Mouse (Mus musculus) layer of hippocampus, adult 9-10 months (tissue): ENCODE data around the gene Cfi.

Experiments used
- DNase-seq: peaks from one replicate; pipeline ENCODE4 v3.0.0; 2022; ENCODE audit warnings: low spot score

The Cfi gene

DNA sequence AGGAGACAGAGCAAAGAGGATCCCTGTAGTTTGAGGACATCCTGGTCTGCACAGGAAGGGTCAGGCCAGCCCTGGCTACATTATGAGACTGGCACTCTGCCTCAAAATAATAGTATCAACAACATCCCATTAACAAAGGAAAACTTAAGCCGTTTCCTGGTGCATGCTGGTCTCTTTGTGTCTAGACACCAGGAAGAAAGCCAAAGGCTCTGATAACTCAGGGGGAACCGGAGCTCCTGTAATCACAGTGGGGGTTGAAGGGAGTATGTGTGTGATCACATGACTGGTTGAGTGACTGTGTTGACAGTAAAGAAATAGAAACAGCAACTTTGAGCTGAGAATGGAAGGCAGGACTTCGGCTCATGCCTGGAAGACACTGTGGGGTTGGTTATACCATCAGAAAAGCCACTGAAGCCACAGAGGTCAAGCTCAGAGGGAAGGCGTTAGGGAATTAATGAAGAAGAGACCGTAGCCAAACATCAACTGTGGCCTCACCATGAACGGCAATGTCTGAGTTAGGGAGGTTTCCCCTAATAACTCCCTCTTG lies at the start of gene Cfi:
Gene Cfi (plus strand): TSS at position 497 of the 547 bp plus-strand sequence.
- DNase-seq = no peak

DNA sequence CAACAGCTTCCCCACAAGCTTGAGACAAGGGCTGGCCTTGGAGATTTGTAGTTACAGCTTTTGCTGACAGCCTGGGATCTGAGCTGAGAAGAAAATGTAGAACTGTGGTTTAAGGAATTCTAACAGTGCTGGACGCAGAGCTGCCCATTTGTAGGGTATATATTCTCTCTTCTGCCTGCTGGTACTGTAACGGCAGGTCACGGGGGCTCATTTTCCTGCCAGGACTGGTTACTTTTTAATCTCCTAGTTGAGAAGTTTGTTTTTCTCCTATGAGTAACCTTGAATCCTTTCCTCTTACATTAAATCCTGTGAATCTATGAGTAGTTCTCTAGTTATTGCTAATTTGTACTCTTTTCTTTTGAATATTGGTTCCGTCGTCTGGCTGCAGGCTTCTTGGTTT lies 41.9 kb upstream of the Cfi start:
- DNase-seq = no peak

DNA sequence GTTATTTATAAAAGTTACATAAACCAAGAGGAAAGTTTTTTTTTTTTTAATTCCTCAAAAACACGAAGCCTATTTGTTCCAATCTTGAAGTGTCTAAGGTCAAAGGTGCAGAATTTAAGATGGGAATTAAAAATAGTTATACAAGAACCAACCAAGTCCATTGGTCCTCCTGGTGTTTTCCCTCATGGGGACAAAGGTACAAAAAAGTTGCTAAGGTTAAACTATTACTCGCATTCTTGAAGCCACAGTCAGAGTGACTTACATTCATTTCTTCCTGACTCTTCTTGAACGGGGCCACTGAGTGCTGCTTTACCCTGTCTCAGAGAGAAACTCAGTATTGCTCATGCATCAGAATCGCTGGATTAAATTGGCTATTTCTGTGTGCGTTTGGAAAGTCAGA lies 38.3 kb upstream of the Cfi start:
- no peak for DNase-seq

DNA sequence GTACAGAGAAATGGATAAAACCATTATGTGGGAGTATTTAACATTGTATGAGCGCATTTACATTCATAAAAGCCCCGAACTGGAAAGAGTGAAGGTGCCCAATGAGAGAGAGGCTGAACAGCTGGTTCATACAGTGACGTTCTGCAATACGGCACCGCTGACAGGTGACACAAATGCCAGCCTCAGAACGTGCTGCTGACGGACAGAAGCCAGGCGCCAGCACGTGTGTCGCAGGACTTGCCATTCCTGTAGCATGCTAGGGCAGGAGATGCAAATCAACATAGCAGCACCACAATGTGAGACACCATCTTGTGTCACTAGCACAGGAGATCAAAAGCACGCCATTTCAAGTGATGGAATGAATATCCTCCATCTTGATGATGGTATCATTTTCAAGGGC lies 37.1 kb upstream of the Cfi start:
- no peak for DNase-seq

DNA sequence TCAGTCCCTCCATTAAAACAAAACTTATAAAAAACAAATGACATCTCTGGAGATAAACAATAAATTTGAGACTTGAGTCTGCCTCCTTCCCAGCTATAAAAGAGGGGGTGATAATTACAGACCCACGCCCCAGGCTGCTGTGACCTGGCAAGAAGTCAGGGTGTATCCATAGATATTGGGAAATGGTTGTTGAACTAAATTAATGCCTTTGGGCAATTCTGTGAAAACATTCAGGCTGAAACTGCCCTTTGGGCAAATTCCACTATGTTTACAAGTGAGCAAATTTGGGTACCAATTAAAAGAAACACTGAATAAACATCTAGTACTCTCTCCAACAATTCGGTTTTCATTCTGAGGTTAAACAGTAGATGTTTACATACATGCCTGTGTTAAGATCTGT lies 36.7 kb upstream of the Cfi start:
- no peak for DNase-seq

DNA sequence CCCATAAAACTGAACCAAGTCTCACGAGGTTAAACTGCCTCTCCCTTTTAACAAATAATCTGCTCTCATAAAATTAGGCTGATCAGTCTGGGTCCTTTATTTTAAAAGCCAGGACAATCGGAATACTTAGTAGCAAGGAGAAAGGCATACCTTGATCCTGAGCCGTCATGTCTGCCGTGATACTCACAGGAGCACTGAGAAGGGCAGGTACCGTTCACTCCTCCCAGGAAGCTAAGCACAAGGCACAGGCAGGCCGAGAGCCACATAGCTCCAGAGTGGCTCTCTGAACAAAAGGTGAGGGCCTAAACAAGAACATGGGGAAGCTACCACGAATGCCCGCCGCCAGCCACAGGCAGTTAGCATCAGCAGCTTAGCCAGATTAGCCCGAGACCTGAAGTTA lies 31.9 kb upstream of the Cfi start, which contains the start of gene Lrit3:
Gene Lrit3 (minus strand): TSS at position 266 of the 400 bp plus-strand sequence.
- DNase-seq = no peak

DNA sequence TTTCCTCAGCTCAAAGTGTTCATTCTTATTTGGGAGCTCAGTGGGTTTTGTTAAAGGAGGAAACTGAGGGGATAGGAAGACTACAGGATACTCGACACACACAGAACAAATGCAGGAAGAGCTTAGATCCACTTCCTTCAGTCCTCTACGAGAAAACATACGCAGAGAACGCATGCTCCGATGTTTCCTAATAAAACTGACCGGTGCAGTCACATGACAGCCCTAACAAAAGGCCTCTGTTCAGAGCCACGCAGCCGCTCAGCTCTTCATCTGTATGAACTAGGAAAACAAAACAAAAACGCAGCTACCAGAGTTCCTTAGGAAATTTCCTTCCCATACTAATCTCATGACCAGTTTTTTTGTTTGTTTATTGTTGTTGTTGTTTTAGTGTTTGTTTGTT lies 14.8 kb upstream of the Cfi start:
- no peak for DNase-seq

DNA sequence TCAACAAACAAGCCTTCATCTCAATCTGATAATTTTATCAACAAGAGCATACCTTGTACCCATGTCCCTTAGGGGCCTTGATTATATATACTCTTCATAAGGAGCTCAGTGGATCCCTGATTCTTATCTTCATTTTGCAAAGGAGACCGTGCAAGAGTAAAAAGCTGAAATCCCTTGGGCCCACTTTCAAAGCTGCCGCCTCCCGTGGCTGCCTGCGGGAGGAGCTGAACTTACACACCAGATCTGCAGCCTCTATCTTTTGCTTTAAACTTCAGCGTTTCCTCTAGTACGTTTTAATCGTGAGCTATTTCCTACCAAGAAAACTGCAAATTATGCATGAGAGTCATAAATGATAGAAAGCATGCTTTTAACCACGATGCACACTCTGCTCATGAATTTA lies 13.9 kb upstream of the Cfi start:
- no peak for DNase-seq

DNA sequence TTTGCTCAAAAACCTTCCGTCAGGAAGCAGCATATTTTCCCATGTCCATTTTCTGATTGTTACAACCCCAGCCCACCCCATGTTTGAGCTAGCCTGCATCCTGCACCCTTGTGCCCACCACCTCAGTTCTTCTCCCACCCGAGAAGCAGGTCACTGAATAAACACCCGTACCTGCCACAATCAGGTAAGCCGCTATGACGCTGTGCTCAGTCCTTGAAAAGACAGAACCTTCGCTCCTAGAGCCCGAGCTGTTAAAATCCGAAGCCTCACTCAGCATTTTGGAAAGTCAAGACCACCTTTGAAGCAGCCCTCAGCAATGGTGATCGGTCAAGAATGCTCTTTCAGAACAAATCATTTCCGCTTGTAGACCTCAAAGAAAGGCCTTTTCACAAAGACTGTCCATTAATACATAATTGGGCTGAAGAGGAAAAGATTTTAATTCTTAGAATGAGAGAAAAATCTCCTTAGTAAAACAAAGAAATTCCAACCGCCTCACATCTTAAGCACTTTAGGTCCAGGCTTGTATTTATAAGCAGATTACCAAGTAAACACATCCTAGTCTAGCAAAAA lies 13.4 kb upstream of the Cfi start, which contains the start of gene Rrh:
Gene Rrh (minus strand): TSS at position 382 of the 570 bp plus-strand sequence.
- DNase-seq = no peak

DNA sequence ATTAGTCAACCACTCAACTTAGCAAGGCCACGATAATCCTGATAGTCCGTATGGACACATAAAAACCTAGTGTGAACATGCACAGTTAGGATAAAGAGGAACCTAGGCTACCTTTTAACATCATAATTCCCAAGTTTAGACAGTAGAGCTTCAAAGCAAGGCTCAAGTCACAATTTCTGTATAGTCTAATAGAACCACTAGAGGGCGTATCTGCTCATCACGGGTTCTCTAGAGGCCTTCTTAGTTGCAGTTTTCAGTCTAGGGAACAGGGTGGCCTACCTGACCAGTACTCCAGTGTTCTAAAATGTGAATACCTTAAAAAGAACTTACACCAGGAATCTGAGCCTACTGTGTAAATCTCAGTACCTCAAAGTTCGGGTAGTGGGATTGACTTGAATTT lies 12.4 kb upstream of the Cfi start:
- peak; percentile 20 for DNase-seq

DNA sequence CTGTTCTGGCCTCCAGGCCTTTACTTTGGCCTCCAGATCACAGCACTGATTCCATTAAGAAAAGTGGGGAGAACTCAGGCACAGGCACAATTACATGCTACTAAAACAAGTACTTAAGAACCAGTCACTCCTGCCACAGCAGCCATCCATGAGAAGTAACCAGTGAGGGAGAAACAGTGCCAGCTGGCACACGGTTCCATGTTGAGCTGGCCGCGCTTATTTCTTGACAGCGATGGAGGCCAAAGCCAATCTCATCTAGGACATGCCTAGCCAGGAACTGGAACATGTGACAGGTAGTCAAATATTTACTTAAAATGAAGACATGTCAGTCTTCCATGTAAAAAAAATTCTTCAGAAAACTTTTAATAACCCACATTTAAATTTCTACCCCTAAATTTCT lies 11.5 kb upstream of the Cfi start:
- no peak for DNase-seq

DNA sequence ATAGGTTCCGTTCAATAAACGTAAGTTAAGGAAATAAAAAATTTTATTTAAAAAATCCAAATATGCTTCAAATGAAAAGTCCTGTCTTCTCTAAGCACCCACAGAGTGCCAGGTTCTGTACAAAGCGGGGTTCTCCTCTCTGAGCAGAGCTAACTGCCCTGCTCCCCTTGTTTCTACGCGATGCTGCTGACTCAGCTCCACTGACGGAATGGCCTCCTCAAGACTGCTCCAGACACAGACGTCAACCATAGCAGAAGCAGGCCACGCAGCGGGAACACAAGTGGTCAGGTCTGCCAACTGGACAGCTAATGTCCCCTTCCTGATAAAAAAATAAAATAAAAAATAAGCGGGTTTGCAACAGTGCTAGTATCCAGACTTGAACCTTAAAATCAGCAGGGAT lies 10.8 kb upstream of the Cfi start:
- DNase-seq = no peak

DNA sequence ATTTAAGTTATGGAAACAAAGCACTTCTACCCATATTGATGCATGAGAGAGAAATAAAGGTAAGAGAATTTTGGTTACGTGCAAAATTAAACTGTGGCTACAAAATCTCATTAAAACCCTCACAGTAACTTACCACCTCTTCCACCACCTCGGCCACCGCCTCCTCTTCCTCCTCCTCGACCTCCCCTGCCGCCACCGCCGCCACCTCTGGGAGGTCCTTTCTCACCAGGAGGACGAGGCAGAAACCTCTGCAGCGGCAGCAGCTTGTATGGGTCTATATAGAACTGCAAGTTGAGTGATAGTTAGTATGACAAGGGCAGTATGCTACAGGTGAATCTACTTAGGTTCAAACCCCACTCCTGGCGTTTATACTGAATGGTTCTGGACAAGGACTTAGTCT lies 9.0 kb upstream of the Cfi start:
- DNase-seq = no peak

DNA sequence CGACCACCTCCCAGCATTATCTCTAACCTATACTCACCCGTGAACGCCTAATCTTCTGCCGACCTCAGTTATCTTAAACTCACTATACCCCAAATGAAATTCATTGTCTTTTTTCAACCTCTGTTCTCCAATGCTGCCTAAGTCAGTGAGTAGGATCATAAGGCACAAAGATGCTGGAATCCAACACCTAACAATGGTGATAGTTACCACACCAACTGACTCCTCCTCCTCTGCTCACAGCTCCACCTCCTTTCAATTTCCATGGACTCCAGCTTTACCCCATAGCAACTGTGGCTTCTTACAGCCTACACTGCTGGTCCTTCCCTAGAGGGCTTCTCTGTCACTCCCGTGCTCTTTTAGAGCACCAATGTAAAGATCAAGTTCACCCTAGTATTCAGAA lies 8.0 kb upstream of the Cfi start:
- DNase-seq = no peak

DNA sequence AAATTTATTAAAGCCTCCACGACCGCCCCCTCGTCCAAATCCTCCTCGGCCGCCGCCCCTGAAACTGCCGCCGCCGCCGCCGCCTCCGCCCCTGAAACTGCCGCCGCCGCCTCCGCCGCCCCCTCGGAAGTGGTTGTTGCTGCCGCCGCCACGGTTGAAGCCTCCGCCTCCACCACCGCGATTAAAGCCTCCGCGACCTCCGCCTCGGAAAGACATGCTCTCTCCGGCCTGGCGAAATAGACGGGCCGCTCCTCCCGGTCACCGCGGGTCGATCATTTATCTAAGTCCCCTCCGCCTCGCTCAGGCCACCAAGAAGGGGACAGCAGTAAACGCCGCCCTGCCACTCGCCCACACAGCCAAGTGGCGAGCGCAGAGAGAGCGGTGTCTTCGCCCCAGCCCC lies 5.1 kb upstream of the Cfi start:
- DNase-seq = no peak

DNA sequence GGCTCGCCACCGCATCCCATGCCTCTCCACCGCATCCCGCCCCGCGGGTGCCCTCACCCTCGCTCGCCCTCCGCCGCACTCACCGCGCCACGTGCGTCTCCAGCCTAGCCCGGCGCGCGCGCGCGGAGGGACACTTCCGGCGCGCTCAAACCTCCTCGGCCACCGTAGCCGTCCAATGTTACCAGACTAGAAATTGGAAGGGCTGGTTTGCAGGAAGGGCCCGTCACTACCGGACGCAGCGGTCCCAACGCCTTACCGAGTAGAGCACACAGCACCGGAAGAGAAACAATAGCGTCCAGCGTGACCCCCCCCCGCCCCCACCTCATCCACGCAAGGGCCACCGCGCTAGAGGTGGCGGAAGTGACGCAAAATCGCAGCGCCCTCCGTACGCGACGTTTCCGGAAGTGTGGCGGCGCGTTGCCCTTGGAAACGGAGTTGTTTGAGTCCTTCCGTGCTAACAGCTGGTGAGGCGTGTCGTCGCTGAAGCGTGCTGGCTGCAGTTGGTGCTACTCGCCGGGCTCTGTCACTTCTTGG lies 4.6 kb upstream of the Cfi start, which contains the start of gene Gar1:
Gene Gar1 (minus strand): TSS at position 362 of the 534 bp plus-strand sequence.
- DNase-seq = peak; percentile 84

DNA sequence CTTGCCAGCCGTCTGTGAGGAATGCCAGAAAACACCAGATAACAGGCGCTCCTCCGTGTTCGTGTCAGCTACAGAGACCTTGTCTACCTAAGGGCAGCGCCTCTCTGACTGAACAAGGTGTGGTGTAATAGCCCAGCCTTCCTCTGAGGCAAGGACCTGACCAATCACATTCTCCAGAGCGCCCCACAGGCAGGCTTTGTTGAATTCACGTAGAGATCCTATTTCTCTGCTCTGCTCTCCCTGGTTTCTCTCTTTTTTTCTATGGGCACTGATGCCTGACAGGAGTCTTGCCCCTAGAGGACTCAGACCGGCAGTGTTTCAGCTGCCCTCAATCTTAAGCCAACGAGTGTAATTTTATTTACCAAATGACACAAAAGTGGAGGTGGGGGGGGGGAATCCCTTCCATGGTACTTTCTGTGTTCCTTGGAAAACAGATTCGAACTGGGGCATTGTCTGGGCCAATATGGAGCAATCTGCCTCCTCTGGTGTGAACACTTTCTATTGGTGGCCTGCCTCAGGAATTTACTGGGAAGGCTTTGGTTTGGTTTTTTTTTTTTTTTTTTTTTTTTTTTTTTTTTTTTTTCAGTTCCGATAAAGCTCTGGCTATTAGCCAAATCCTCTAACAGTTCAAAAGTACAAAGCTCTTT lies 490 bp downstream of the Cfi start:
- no peak for DNase-seq

DNA sequence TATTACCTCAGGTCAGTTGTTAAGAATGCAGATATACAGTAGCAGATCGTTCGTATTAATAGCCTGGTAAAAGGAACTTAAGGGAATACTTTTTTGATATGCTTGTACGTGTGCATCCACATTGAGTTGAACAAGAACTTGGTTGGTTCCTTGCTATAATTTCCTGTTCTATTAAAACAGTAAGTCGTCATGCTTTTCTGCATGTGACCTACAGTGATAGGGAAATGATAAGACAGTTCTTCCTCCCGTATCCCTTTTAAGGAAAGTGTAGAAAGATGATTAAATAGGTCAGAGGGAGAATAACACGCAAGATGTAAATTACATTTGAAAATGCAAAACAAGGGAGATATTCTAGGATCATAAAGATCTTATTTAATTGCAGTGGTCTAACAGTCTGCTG lies 1.3 kb downstream of the Cfi start:
- DNase-seq = no peak

DNA sequence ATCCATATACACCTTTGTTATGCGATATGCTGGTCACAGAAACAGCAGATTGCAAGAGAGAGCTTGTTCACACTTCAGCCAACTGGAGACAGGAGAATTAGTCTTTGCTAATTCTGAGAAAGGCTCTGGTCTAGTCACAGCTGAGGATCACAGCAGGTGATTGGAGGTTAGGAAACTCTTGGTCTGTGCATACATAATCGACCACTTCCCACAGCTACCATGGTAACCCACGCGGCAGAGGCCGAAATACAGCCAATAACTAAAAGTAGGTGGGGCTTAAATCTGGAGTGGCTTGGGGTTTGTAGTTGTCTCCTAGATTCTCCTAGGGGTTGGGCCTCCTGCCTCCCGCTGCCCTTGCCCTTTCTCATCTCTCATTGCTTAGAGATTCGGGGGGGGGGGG lies 2.3 kb downstream of the Cfi start:
- DNase-seq = no peak

DNA sequence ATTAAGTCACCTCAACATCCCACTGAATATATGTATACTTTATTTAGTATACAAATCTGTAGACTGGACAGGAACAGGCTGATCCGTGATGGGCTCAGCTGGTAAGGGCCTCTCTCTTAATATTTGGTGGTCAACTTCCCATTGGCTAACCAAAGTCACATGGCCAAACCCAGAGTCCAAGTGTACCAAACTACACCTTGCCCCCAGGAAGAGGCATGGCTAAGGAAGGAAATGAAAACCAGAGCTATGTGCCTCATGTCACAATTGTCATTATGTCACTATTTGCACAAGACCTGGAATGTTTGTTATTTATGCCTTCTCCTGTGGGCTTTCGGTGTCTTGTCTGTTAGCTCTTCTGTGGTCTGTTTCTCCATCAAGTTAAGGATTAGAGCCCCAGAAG lies 10.2 kb downstream of the Cfi start:
- DNase-seq = no peak

DNA sequence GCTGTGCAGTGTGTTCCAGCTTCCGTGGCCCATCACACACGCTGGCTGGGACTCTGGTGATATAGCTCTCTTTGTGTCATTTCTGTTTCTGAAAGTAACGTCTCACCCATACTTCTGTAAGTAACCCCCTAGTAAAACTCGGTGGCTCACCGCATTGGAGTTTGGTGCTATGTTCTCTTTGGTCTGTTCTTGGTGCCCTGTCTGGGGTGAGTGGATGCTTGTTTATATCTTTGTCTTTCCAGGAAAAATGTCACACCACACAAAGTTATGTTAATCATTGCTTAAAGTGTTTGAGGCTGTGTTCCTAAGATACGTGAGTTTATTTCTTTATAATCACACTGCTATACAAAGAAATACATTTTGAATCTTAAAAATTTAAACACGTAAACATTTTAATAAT lies 11.2 kb downstream of the Cfi start:
- DNase-seq = no peak

DNA sequence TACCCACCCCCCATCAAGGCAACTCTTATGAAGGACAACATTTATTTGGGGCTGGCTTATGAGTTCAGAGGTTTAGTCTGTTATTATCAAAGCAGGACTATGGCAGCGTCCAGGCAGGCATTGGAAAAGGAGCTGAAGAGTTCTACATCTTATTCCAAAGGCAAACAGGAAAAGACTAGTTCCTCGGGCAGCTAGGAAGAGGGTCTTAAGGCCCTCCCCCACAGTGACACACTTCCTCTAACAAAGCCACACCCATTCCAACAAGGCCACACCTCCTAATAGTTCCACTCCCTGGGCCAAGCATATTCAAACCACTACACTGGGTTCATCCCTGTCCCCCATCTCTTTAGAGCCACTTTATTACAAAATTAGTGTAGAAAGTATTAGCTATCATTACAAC lies 26.9 kb downstream of the Cfi start:
- no peak for DNase-seq

DNA sequence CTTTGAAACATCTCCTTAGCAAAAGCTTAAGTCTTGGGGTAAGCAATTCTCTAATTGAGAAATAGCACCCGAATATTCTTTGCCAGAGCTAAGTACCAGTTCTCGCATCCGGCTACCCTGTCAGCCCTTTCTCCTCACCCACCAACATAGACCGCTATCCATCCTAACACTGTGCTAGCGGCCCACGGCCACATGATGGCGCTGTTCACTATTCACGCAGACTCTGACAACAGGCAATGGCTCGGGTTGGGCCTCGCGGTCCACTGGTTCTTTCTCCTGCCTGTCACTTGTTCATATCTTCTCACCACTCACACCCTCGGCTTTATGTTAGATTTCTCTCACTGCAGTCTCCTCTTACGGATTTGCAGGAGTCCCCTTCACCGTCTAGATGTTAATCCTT lies 28.0 kb downstream of the Cfi start:
- DNase-seq = no peak

DNA sequence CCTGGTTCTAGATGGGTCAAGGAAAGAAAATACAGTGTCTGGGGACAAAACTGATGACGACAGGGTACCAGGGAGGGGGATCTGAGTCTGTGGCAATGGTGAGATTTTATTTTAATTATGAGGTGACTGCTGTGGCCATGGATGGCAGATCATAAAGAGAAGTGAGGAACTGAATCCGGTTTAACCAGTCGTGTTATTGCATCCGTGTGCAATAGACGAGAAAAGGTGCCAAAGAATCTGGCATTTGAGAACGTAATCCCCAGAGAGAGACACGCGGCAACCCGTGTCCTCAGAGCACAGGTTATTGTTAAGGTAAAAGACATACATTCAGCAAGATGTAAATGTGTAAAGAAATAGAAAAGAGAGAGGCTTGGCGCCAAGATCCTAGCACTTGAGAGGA lies 41.6 kb downstream of the Cfi start:
- no peak for DNase-seq
